Mouse (Mus musculus): ENCODE measurements around the gene Ptbp1. TPM values are rescaled to one million over a fixed set of nuclear protein-coding genes. Genes with fewer than 3 reads are reported as not detected.
"Not testable (repeated sequence)": the region's sequence is repeated elsewhere in the genome, so short reads cannot be mapped to it uniquely, and the experiment has no call there.

Gene Ptbp1
- polyA plus RNA-seq, 1 experiment from 2014 or later, result 74.0 TPM

DNA sequence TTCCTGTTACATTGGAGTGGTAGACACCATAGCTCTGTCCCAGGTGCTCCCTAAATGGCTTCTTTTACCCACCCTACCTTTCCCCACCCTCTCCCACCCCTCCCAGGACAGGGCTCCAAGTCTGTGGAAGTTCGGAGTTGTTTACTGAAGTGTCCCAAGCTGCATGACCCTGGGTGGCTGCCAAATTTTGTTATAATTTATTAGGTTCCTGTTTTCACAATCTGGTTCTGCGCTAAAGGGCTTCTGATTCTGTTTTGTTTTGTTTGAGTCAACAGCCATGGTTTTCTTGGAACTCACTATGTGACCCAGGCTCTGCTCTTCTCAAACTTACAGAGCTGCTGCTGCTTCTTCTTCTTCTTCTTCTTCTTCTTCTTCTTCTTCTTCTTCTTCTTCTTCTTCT, 35.2 kb downstream of the Ptbp1 start:
- H3K36me3 ChIP-seq (ENCODE audit: control insufficient read depth, insufficient read depth, low read length), result peaks cover 4% of the 10 kb centered on the region; the same call in 1 of the 2 replicates
- H3K4me2 ChIP-seq (ENCODE audit: low read length), result no peak overlapping the region
- H3K4me1 ChIP-seq (ENCODE audit: control insufficient read depth, insufficient read depth, low read length), result no peaks in the 10 kb centered on the region
- no peak overlapping the region for H3K4me3 ChIP-seq (replicated peaks; ENCODE audit: low read depth, low read length)
- 88% methylated on average over 2 of the region's 2 CpGs for WGBS
- no peak for ATAC-seq (ENCODE audit: low FRiP score, low TSS enrichment)
- no peak overlapping the region for H3K27ac ChIP-seq (replicated peaks; ENCODE audit: low read depth, low read length)
- H3K9ac ChIP-seq (replicated peaks; ENCODE audit: low read length), result no peak overlapping the region
- no peaks in the 10 kb centered on the region for H3K9me3 ChIP-seq (ENCODE audit: control insufficient read depth, low read length)
- no peaks in the 10 kb centered on the region for H3K27me3 ChIP-seq (ENCODE audit: control insufficient read depth, insufficient read depth, low read length)
- no peak for DNase-seq

DNA sequence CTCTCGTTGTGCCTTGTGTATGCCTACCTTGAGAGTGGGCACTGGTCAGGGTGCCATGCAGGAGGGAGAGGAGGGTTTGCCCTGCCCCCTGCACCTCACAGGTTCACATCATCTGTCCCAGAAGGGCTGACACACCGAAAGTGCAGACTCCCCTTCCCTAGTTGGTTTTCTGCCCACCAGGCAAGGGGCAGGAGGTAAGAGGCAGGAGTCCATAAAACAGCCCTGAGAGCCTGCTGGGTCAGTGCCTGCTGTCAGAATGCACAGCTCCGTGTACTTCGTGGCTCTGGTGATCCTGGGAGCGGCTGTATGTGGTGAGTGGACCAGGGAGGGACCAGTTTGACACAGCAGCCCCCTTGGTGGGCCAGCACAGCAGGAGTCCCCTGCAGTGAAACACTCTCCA, 36.4 kb downstream of the Ptbp1 start, which contains the start of gene Cfd:
TSS of gene Cfd (plus strand) at position 184 of the 400 bp plus-strand sequence.
- WGBS, result 43% methylated on average over 5 of the region's 5 CpGs
- ATAC-seq (ENCODE audit: low FRiP score, low TSS enrichment), result no peak

DNA sequence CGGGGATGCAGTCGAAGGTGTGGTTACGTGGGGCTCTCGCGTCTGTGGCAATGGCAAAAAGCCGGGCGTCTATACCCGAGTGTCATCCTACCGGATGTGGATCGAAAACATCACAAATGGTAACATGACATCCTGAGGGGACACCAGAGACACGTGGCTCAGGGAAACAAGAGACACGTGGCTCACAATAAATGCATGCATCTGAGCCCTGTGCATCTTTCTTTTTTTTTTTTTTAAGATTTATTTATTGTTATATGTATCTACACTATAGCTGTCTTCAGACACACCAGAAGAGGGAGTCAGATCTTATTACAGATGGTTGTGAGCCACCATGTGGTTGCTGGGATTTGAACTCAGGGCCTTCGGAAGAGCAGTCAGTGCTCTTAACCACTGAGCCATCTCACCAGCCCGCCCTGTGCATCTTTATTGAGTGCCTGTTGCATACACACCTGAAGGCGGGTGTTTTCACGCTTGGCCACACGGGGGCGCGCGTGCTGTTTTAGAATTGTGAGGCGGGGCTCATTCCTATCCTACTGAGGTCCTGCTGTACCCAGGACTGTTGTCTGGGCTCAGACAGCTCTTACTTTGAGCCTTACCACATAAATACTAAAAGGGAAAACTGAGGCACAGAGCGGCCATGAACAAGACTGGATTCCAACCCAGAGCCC, 38.4 kb downstream of the Ptbp1 start:
- H3K4me1 ChIP-seq (ENCODE audit: control insufficient read depth, insufficient read depth, low read length); H3K4me3 ChIP-seq (replicated peaks; ENCODE audit: low read depth, low read length); H3K27ac ChIP-seq (replicated peaks; ENCODE audit: low read depth, low read length); H3K9ac ChIP-seq (replicated peaks; ENCODE audit: low read length); H3K27me3 ChIP-seq (ENCODE audit: control insufficient read depth, insufficient read depth, low read length); H3K9me3 ChIP-seq (ENCODE audit: control insufficient read depth, low read length); H3K4me2 ChIP-seq (ENCODE audit: low read length): not testable (repeated sequence)
- WGBS, result 43% methylated on average over 22 of the region's 22 CpGs
- H3K36me3 ChIP-seq (ENCODE audit: control insufficient read depth, insufficient read depth, low read length), result peaks cover 32% of the 10 kb centered on the region
- ATAC-seq (ENCODE audit: low FRiP score, low TSS enrichment) (0 out of 2 replicates have a peak, but pooled peaks have one; percentile 38), DNase-seq (peak; percentile 89)

More for the DNA sequence above, 36.4 kb downstream of the Ptbp1 start, which contains the start of gene Cfd:
- H3K9me3 ChIP-seq (ENCODE audit: control insufficient read depth, low read length), result no peaks in the 10 kb centered on the region
- no peak for DNase-seq
- H3K4me1 ChIP-seq (ENCODE audit: control insufficient read depth, insufficient read depth, low read length), result no peaks in the 10 kb centered on the region
- H3K4me2 ChIP-seq (ENCODE audit: low read length), result no peak within 1 kb of the TSS
- H3K4me3 ChIP-seq (replicated peaks; ENCODE audit: low read depth, low read length), result no peak within 1 kb of the TSS
- no peak within 1 kb of the TSS for H3K9ac ChIP-seq (replicated peaks; ENCODE audit: low read length)
- H3K36me3 ChIP-seq (ENCODE audit: control insufficient read depth, insufficient read depth, low read length), result peaks cover 13% of the 10 kb centered on the region
- no peak within 1 kb of the TSS for H3K27ac ChIP-seq (replicated peaks; ENCODE audit: low read depth, low read length)
- H3K27me3 ChIP-seq (ENCODE audit: control insufficient read depth, insufficient read depth, low read length), result no peaks in the 10 kb centered on the region

DNA sequence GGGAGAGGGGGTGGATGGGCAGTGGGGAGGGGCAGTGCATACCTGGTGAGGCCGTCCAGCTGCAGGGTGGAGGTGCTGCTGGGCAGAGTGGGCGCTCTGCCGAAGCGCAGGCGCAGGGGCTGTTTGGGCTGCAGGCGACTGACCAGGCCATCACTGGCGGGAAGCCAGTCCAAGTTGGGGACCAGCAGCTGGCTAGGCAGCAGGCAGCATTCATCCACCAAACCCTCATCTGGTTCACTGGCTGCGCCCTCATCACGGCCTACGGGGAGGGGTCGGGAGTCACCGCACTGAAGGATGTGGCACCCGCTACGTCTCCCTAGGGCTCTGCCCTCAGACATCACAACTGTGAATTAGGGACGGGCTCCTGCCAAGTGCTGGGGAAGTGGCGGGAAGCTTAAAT, 42.1 kb downstream of the Ptbp1 start:
- no peak for ATAC-seq (ENCODE audit: low FRiP score, low TSS enrichment)
- Histone ChIP-seq H3K4me2 (ENCODE audit: low read length) (no peak overlapping the region), H3K9ac (replicated peaks; ENCODE audit: low read length) (no peak overlapping the region), H3K9me3 (ENCODE audit: control insufficient read depth, low read length) (no peaks in the 10 kb centered on the region), H3K27ac (replicated peaks; ENCODE audit: low read depth, low read length) (no peak overlapping the region), H3K4me3 (replicated peaks; ENCODE audit: low read depth, low read length) (no peak overlapping the region), H3K27me3 (ENCODE audit: control insufficient read depth, insufficient read depth, low read length) (no peaks in the 10 kb centered on the region), H3K4me1 (ENCODE audit: control insufficient read depth, insufficient read depth, low read length) (0 out of 2 replicates have a peak, but pooled peaks cover 7% of the 10 kb centered on the region), H3K36me3 (ENCODE audit: control insufficient read depth, insufficient read depth, low read length) (peaks cover 50% of the 10 kb centered on the region)
- no peak for DNase-seq
- 93% methylated on average over 16 of the region's 16 CpGs for WGBS

DNA sequence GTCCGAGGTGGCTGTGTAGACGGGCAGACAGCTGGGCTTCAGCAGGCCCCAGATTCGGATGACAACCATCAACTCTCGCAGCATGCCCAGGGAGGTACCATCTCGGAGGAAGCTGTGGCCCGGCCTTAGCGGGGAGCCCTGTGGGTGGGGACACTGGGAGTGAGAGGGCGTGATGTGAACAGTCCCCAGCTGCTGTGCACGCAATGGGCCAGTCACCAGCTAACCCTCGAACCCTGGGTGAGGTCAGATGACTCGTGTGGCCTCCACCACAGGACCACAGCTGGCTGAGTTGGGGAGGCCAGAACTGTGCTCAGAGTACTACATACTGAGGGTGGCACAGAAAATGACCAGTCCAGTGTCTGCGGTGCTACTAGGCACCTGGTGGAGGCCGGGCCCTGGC, 42.6 kb downstream of the Ptbp1 start:
- 87% methylated on average over 13 of the region's 13 CpGs for WGBS
- Histone ChIP-seq H3K4me2 (ENCODE audit: low read length) (no peak overlapping the region), H3K9ac (replicated peaks; ENCODE audit: low read length) (no peak overlapping the region), H3K4me1 (ENCODE audit: control insufficient read depth, insufficient read depth, low read length) (0 out of 2 replicates have a peak, but pooled peaks cover 9% of the 10 kb centered on the region), H3K9me3 (ENCODE audit: control insufficient read depth, low read length) (no peaks in the 10 kb centered on the region), H3K27ac (replicated peaks; ENCODE audit: low read depth, low read length) (no peak overlapping the region), H3K36me3 (ENCODE audit: control insufficient read depth, insufficient read depth, low read length) (peaks cover 50% of the 10 kb centered on the region), H3K4me3 (replicated peaks; ENCODE audit: low read depth, low read length) (no peak overlapping the region), H3K27me3 (ENCODE audit: control insufficient read depth, insufficient read depth, low read length) (no peaks in the 10 kb centered on the region)
- DNase-seq, result no peak
- ATAC-seq (ENCODE audit: low FRiP score, low TSS enrichment), result no peak

DNA sequence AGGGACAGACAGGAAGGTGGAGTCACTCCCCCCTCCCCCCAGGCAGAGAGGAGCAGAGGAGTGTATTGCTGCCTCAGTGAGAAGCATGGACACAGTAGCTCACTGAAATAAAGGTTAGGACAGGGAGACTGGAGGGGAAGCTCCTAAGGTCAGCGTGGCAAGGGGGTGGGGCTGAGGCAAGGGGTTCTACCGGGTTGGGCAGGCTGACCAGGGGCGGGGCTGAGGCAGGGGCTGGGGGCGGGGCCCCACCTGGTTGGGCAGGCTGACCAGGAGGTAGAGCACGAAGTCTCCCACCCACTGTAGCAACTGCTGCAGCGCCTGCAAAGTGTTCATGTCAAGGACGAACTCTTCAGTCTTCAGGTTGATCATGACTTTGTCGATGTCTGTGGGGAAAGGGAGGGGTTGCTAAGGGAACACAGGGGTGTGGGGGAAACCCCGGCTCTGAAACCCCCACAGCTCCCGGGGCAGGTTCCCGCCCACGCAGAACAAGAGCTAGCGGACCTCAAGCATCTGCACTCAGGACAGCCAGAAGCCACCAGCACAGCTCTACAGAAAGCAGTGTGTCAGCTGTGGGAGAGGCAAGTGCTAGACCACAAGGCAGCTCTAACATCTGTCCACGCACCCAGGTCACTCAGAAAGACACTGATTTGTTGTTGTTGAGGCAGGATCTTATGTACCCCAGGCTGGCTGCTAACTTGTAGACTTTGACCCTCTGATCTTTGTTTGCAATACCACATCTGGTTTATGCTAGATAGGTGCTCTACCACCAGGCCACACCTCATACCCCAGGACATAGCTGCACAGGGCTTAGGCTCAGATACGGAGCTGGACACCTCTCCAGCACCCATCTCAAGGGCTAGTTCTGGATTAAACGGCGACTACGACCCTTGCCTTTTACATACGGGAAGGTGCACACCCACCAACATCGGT, 43.4 kb downstream of the Ptbp1 start:
- 52% methylated on average over 20 of the region's 20 CpGs for WGBS
- no peak overlapping the region for H3K4me2 ChIP-seq (ENCODE audit: low read length)

DNA sequence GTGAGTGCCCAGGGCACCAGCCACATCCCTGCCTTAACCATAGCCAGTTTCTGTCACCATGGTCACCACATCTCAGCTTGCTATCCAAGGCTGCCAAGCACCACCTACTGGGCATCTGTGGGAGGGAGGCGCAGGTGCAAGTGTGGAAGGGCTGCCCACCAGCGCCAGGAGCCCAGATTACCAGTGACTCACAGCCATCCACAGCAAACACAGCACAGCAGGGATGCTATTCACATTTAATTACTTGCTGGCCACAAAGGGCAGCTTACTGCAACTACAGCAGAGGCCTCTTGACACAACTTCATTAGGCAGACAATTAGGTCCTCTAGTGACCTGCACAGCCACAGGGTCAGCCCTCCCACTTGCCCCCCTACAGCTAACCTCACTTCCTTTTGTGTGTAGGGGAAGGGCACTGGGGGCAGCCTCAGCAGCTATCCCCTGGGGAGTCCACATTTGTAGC, 46.8 kb downstream of the Ptbp1 start:
- no peak overlapping the region for H3K9ac ChIP-seq (replicated peaks; ENCODE audit: low read length)
- DNase-seq, result peak; percentile 75

More for the DNA sequence above, 43.4 kb downstream of the Ptbp1 start:
- 0 out of 2 replicates have a peak, but pooled peaks cover 9% of the 10 kb centered on the region for H3K4me1 ChIP-seq (ENCODE audit: control insufficient read depth, insufficient read depth, low read length)
- no peaks in the 10 kb centered on the region for H3K27me3 ChIP-seq (ENCODE audit: control insufficient read depth, insufficient read depth, low read length)
- no peak for DNase-seq
- H3K9ac ChIP-seq (replicated peaks; ENCODE audit: low read length), result no peak overlapping the region
- no peaks in the 10 kb centered on the region for H3K9me3 ChIP-seq (ENCODE audit: control insufficient read depth, low read length)
- H3K4me3 ChIP-seq (replicated peaks; ENCODE audit: low read depth, low read length), result no peak overlapping the region
- H3K36me3 ChIP-seq (ENCODE audit: control insufficient read depth, insufficient read depth, low read length), result peaks cover 56% of the 10 kb centered on the region
- no peak for ATAC-seq (ENCODE audit: low FRiP score, low TSS enrichment)
- H3K27ac ChIP-seq (replicated peaks; ENCODE audit: low read depth, low read length), result no peak overlapping the region

DNA sequence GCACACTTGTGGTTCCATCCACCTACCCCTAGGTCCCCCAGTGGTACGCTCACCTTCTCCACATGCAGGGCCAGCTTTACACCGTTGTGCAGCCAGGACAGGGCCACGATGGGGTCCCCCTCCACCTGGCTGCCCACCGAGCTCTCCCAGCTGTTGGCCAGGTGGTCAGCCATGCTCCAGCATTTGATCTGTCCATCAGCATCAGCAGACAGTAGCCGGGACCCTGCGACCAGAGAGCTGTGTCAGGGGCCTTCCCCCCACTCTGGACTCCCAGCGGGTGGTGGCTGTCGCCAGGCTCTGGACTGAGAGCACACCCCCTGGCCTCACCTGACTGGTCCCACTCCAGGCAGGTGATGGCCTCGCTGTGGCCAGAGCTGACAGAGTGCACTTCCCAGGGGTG, 52.5 kb downstream of the Ptbp1 start:
- WGBS, result 94% methylated on average over 9 of the region's 9 CpGs
- H3K36me3 ChIP-seq (ENCODE audit: control insufficient read depth, insufficient read depth, low read length), result peaks cover 57% of the 10 kb centered on the region
- ATAC-seq (ENCODE audit: low FRiP score, low TSS enrichment), result no peak

More for the DNA sequence above, 46.8 kb downstream of the Ptbp1 start:
- Histone ChIP-seq H3K4me2 (ENCODE audit: low read length) (no peak overlapping the region), H3K4me1 (ENCODE audit: control insufficient read depth, insufficient read depth, low read length) (0 out of 2 replicates have a peak, but pooled peaks cover 9% of the 10 kb centered on the region), H3K27ac (replicated peaks; ENCODE audit: low read depth, low read length) (peak overlapping the region; percentile 57), H3K27me3 (ENCODE audit: control insufficient read depth, insufficient read depth, low read length) (no peaks in the 10 kb centered on the region), H3K36me3 (ENCODE audit: control insufficient read depth, insufficient read depth, low read length) (peaks cover 64% of the 10 kb centered on the region), H3K4me3 (replicated peaks; ENCODE audit: low read depth, low read length) (no peak overlapping the region), H3K9me3 (ENCODE audit: control insufficient read depth, low read length) (no peaks in the 10 kb centered on the region)
- ATAC-seq (ENCODE audit: low FRiP score, low TSS enrichment), result peak; percentile 48
- WGBS, result 10% methylated on average over 2 of the region's 2 CpGs

More for the DNA sequence above, 52.5 kb downstream of the Ptbp1 start:
- H3K9ac ChIP-seq (replicated peaks; ENCODE audit: low read length), result no peak overlapping the region
- H3K4me2 ChIP-seq (ENCODE audit: low read length), result no peak overlapping the region
- no peak overlapping the region for H3K27ac ChIP-seq (replicated peaks; ENCODE audit: low read depth, low read length)
- no peak for DNase-seq
- no peaks in the 10 kb centered on the region for H3K27me3 ChIP-seq (ENCODE audit: control insufficient read depth, insufficient read depth, low read length)
- H3K4me1 ChIP-seq (ENCODE audit: control insufficient read depth, insufficient read depth, low read length), result peaks cover 3% of the 10 kb centered on the region; the same call in 1 of the 2 replicates
- H3K9me3 ChIP-seq (ENCODE audit: control insufficient read depth, low read length), result no peaks in the 10 kb centered on the region
- H3K4me3 ChIP-seq (replicated peaks; ENCODE audit: low read depth, low read length), result no peak overlapping the region

All from midbrain, embryonic 14.5 days (tissue).